Mouse (Mus musculus) heart, embryonic 11.5 days (tissue): ENCODE measurements around the gene Cyp4f16. TPM values are rescaled to one million over a fixed set of nuclear protein-coding genes. Genes with fewer than 3 reads are reported as not detected.
A peak's percentile ranks its signal among the peaks of the same experiment; 100 is the strongest.
"Not testable (repeated sequence)": the region's sequence is repeated elsewhere in the genome, so short reads cannot be mapped to it uniquely, and the experiment has no call there.

Experiments
- ATAC-seq: fragments of 200-750 bp; cut with Nextera tagmentation; replicated peaks from 2 replicates; pipeline ENCODE4 v1.8.0; 2017; ENCODE audit warnings: moderate library complexity; ENCODE audit not compliant: insufficient number of reproducible peaks, low FRiP score, low TSS enrichment
- H3K27ac ChIP-seq: fragments of 300-500 bp; sonication (generic); 2 replicates; pipeline ENCODE4 v1.5.1; 2014; ENCODE audit warnings: mild to moderate bottlenecking, low read depth, low read length
- H3K27me3 ChIP-seq: fragments of 300-500 bp; sonication (generic); 2 replicates; pipeline ENCODE4 v1.6.1; 2014; ENCODE audit warnings: mild to moderate bottlenecking, low read length, mixed read lengths; ENCODE audit not compliant: control insufficient read depth, insufficient read depth
- H3K36me3 ChIP-seq: fragments of 300-500 bp; sonication (generic); 2 replicates; pipeline ENCODE4 v1.6.1; 2014; ENCODE audit warnings: mild to moderate bottlenecking, low read length, moderate library complexity, mixed read lengths; ENCODE audit not compliant: control insufficient read depth, insufficient read depth
- H3K4me1 ChIP-seq: fragments of 300-500 bp; sonication (generic); 2 replicates; pipeline ENCODE4 v1.6.1; 2014; ENCODE audit warnings: low read length; ENCODE audit not compliant: control insufficient read depth, insufficient read depth
- H3K4me2 ChIP-seq: fragments of 300-500 bp; sonication (generic); 2 replicates; pipeline ENCODE4 v1.6.1; 2014; ENCODE audit warnings: mild to moderate bottlenecking, moderate library complexity
- H3K4me3 ChIP-seq: fragments of 300-500 bp; sonication (generic); 2 replicates; pipeline ENCODE4 v1.5.1; 2014; ENCODE audit warnings: low read depth, low read length
- H3K9ac ChIP-seq: fragments of 300-500 bp; sonication (generic); 2 replicates; pipeline ENCODE4 v1.6.1; 2014; ENCODE audit warnings: mild to moderate bottlenecking, low read depth, low read length, moderate library complexity
- H3K9me3 ChIP-seq: fragments of 300-500 bp; sonication (generic); replicated peaks from 2 replicates; pipeline ENCODE4 v1.6.1; 2016; ENCODE audit warnings: low read length; ENCODE audit not compliant: control insufficient read depth
- WGBS: fragments of 180-500 bp; shearing (Covaris S2); extraction: QIAGEN DNeasy Blood & Tissue Kit; methylation state at CpG from one replicate; pipeline ENCODE4 v1.1.7; 2014; ENCODE audit not compliant: insufficient replicate concordance; 5-methylcytosine and 5-hydroxymethylcytosine counted together
- polyA plus RNA-seq: library from polyadenylated mRNA; unstranded; fragments of >200 nt; fragmentation: Nextera tagmentation; extraction: Ambion mirVana; gene quantifications from 2 replicates; pipeline ENCODE4 v1.2.1, GENCODE M21; 2014

The Cyp4f16 gene
- 12.6 and 15.9 TPM in 2 replicates for polyA plus RNA-seq

GRCm38 (mm10) chr17:32536051-32536866 is at the start of gene Cyp4f16:
Cyp4f16 (plus strand) TSS chr17:32536558.
- H3K4me1 ChIP-seq, H3K27me3 ChIP-seq, H3K27ac ChIP-seq, H3K36me3 ChIP-seq, H3K9me3 ChIP-seq: not testable (repeated sequence)
- Histone ChIP-seq H3K4me2 (peak within 1 kb of the TSS; percentile 62), H3K4me3 (peak within 1 kb of the TSS; percentile 41), H3K9ac (peak within 1 kb of the TSS; percentile 4; the same call in 1 of the 2 replicates)
- 7% methylated on average over 5 of the region's 5 CpGs for WGBS
- peak; percentile 82 for ATAC-seq

- Histone ChIP-seq H3K4me2 (peak overlapping the region; percentile 64), H3K27me3 (peaks cover 9% of the 10 kb centered on the region; the same call in 1 of the 2 replicates), H3K9me3 (no peaks in the 10 kb centered on the region), H3K9ac (peak overlapping the region; percentile 1; the same call in 1 of the 2 replicates), H3K4me1 (no peaks in the 10 kb centered on the region), H3K4me3 (peak overlapping the region; percentile 29), H3K27ac (no peak overlapping the region), H3K36me3 (no peaks in the 10 kb centered on the region)
- 0 out of 2 replicates have a peak, but pooled peaks have one; percentile 57 for ATAC-seq
- 10% methylated on average over 30 of the region's 30 CpGs for WGBS
Observed at GRCm38 (mm10) chr17:32492349-32492980, 43.9 kb upstream of the Cyp4f16 start.

GRCm38 (mm10) chr17:32494601-32495000 is 41.8 kb upstream of the Cyp4f16 start:
- Histone ChIP-seq H3K9ac (no peak overlapping the region), H3K27ac (no peak overlapping the region), H3K4me2 (no peak overlapping the region), H3K4me1 (no peaks in the 10 kb centered on the region), H3K4me3 (no peak overlapping the region), H3K9me3 (no peaks in the 10 kb centered on the region), H3K36me3 (no peaks in the 10 kb centered on the region), H3K27me3 (peaks cover 9% of the 10 kb centered on the region; the same call in 1 of the 2 replicates)
- ATAC-seq = no peak
- 67% methylated on average over 1 of the region's 1 CpGs for WGBS

- 71% methylated on average over 4 of the region's 4 CpGs for WGBS
- not testable (repeated sequence) for H3K4me3 ChIP-seq, H3K36me3 ChIP-seq, H3K9me3 ChIP-seq, H3K27ac ChIP-seq, H3K4me1 ChIP-seq, H3K4me2 ChIP-seq, ATAC-seq, H3K27me3 ChIP-seq, H3K9ac ChIP-seq
Observed at GRCm38 (mm10) chr17:32500511-32500910, 35.8 kb upstream of the Cyp4f16 start.

- H3K9ac ChIP-seq = no peak overlapping the region
- ATAC-seq = no peak
- H3K4me2 ChIP-seq = no peak overlapping the region
- H3K9me3 ChIP-seq = no peaks in the 10 kb centered on the region
- no peaks in the 10 kb centered on the region for H3K27me3 ChIP-seq
- no peaks in the 10 kb centered on the region for H3K36me3 ChIP-seq
- H3K27ac ChIP-seq = no peak overlapping the region
- H3K4me1 ChIP-seq = peaks cover 4% of the 10 kb centered on the region; the same call in 1 of the 2 replicates
- 61% methylated on average over 3 of the region's 3 CpGs for WGBS
- H3K4me3 ChIP-seq = no peak overlapping the region
Observed at GRCm38 (mm10) chr17:32501051-32501450, 35.3 kb upstream of the Cyp4f16 start.

GRCm38 (mm10) chr17:32503111-32503510 is 33.2 kb upstream of the Cyp4f16 start:
- H3K9ac ChIP-seq = no peak overlapping the region
- H3K4me2 ChIP-seq = no peak overlapping the region
- H3K27me3 ChIP-seq = no peaks in the 10 kb centered on the region
- WGBS = 62% methylated on average over 2 of the region's 2 CpGs
- no peaks in the 10 kb centered on the region for H3K9me3 ChIP-seq
- no peaks in the 10 kb centered on the region for H3K36me3 ChIP-seq
- H3K27ac ChIP-seq = no peak overlapping the region
- no peak for ATAC-seq
- no peak overlapping the region for H3K4me3 ChIP-seq
- H3K4me1 ChIP-seq = peaks cover 9% of the 10 kb centered on the region

GRCm38 (mm10) chr17:32505851-32506728 is 30.3 kb upstream of the Cyp4f16 start, which contains the start of gene Cyp4f17:
Cyp4f17 (plus strand) TSS chr17:32506050.
- Histone ChIP-seq H3K9me3 (no peaks in the 10 kb centered on the region), H3K27ac (peak within 1 kb of the TSS; percentile 72)
- WGBS = 1% methylated on average over 30 of the region's 30 CpGs

GRCm38 (mm10) chr17:32506729-32507245 is 29.6 kb upstream of the Cyp4f16 start:
- peak overlapping the region; percentile 74 for H3K4me2 ChIP-seq
- H3K9ac ChIP-seq = peak overlapping the region; percentile 67
- no peaks in the 10 kb centered on the region for H3K36me3 ChIP-seq
- H3K4me3 ChIP-seq = peak overlapping the region; percentile 51
- H3K9me3 ChIP-seq = no peaks in the 10 kb centered on the region
- no peak for ATAC-seq
- peak overlapping the region; percentile 72; the same call in 1 of the 2 replicates for H3K27ac ChIP-seq
- 42% methylated on average over 9 of the region's 9 CpGs for WGBS
- no peaks in the 10 kb centered on the region for H3K27me3 ChIP-seq
- H3K4me1 ChIP-seq = peaks cover 9% of the 10 kb centered on the region

More at GRCm38 (mm10) chr17:32505851-32506728, 30.3 kb upstream of the Cyp4f16 start, which contains the start of gene Cyp4f17:
- Histone ChIP-seq H3K4me2 (peak within 1 kb of the TSS; percentile 74), H3K36me3 (no peaks in the 10 kb centered on the region), H3K4me1 (peaks cover 9% of the 10 kb centered on the region), H3K27me3 (no peaks in the 10 kb centered on the region), H3K9ac (peak within 1 kb of the TSS; percentile 67), H3K4me3 (peak within 1 kb of the TSS; percentile 51)
- peak; percentile 85 for ATAC-seq
